Mouse (Mus musculus): Measurements from ENCODE around the gene Med13l.

DNA sequence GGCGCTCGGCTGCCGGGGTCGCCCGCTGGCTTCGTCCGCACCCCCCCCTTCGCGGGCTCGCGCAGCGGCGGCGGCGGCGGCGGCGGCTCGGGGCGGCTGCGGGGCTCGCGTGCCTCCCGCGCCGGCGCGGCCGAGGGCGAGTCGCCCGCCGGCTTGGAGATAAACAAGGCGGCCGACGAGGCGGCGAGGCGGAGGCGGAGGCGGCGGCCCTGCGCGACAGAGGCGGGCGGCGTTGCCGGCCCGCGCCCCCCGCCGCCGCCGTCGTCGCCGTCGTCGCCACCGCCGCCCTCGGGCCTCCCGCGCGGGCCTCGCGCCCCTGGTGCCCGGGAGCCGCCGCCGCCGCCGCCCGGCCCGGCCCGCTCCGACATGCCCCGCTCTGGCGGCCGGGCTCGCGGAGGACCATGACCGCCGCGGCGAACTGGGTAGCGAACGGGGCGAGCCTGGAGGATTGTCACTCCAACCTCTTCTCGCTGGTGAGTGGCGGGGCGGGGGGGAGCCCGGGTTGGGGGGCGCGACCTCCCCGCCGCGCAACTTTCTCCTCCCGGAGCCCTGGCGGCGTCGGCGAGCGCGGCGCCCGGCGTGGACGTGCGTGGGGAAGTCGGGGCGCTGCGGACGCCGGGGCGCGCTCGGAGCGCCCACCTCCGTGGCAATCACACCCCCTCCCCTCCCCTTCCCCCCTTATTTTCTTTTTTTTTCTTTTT is at the start of gene Med13l:
- no peak for TF ChIP-seq POLR2A (IDR thresholded peaks at IDR 0.05; ENCODE audit: extremely low read depth, insufficient read depth, low read length)
- no peak for TF ChIP-seq CTCF (IDR thresholded peaks at IDR 0.05; ENCODE audit: low read depth, low read length)

All from liver, adult 2 months (tissue).